Mouse (Mus musculus): ENCODE measurements around the gene Tvp23b. TPM values are rescaled to one million over a fixed set of nuclear protein-coding genes. Genes with fewer than 3 reads are reported as not detected.
A peak's percentile ranks its signal among the peaks of the same experiment; 100 is the strongest.

Tvp23b gene
- total RNA-seq (2022), result 10 to 100 TPM; 18.5 to 24.8 (median 21.2) TPM

- DNase-seq (ENCODE audit: low spot score), result peak; percentile 97
Observed at GRCm38 (mm10) chr11:62879220-62880048, at the start of gene Tvp23b. TSS of gene Tvp23b (plus strand) at chr11:62879455.

GRCm38 (mm10) chr11:62830387-62830786 is 48.9 kb upstream of the Tvp23b start:
- no peak for DNase-seq (ENCODE audit: low spot score)

- DNase-seq (ENCODE audit: low spot score), result no peak
Observed at GRCm38 (mm10) chr11:62831906-62832305, 47.3 kb upstream of the Tvp23b start.

GRCm38 (mm10) chr11:62844562-62844961 is 34.7 kb upstream of the Tvp23b start:
- no peak for DNase-seq (ENCODE audit: low spot score)

- no peak for DNase-seq (ENCODE audit: low spot score)
Observed at GRCm38 (mm10) chr11:62845730-62846129, 33.5 kb upstream of the Tvp23b start.

GRCm38 (mm10) chr11:62846961-62847654 is 32.1 kb upstream of the Tvp23b start, which contains the start of gene Fbxw10:
TSS of gene Fbxw10 (plus strand) at chr11:62847069.
- peak; percentile 65 for DNase-seq (ENCODE audit: low spot score)

- peak; percentile 7 for DNase-seq (ENCODE audit: low spot score)
Observed at GRCm38 (mm10) chr11:62847655-62848191, 31.5 kb upstream of the Tvp23b start.

- no peak for DNase-seq (ENCODE audit: low spot score)
Observed at GRCm38 (mm10) chr11:62848301-62848700, 31.0 kb upstream of the Tvp23b start.

- peak; percentile 30 for DNase-seq (ENCODE audit: low spot score)
Observed at GRCm38 (mm10) chr11:62851199-62851598, 28.1 kb upstream of the Tvp23b start.

- no peak for DNase-seq (ENCODE audit: low spot score)
Observed at GRCm38 (mm10) chr11:62853334-62853733, 25.9 kb upstream of the Tvp23b start.

- DNase-seq (ENCODE audit: low spot score), result no peak
Observed at GRCm38 (mm10) chr11:62865562-62865961, 13.7 kb upstream of the Tvp23b start.

- DNase-seq (ENCODE audit: low spot score), result no peak
Observed at GRCm38 (mm10) chr11:62866685-62867084, 12.6 kb upstream of the Tvp23b start.

GRCm38 (mm10) chr11:62869201-62869600 is 10.1 kb upstream of the Tvp23b start:
- no peak for DNase-seq (ENCODE audit: low spot score)

- no peak for DNase-seq (ENCODE audit: low spot score)
Observed at GRCm38 (mm10) chr11:62869715-62870371, 9.4 kb upstream of the Tvp23b start.

- DNase-seq (ENCODE audit: low spot score), result no peak
Observed at GRCm38 (mm10) chr11:62873479-62873878, 5.8 kb upstream of the Tvp23b start.

GRCm38 (mm10) chr11:62875696-62876095 is 3.6 kb upstream of the Tvp23b start:
- DNase-seq (ENCODE audit: low spot score), result no peak

- no peak for DNase-seq (ENCODE audit: low spot score)
Observed at GRCm38 (mm10) chr11:62876445-62876844, 2.8 kb upstream of the Tvp23b start.

GRCm38 (mm10) chr11:62877391-62877790 is 1.9 kb upstream of the Tvp23b start:
- peak; percentile 27 for DNase-seq (ENCODE audit: low spot score)

GRCm38 (mm10) chr11:62878728-62879127 is 527 bp upstream of the Tvp23b start:
- no peak for DNase-seq (ENCODE audit: low spot score)

GRCm38 (mm10) chr11:62883407-62883806 is 4.2 kb downstream of the Tvp23b start:
- no peak for DNase-seq (ENCODE audit: low spot score)

- no peak for DNase-seq (ENCODE audit: low spot score)
Observed at GRCm38 (mm10) chr11:62885323-62885722, 6.1 kb downstream of the Tvp23b start.

GRCm38 (mm10) chr11:62890796-62891195 is 11.5 kb downstream of the Tvp23b start:
- DNase-seq (ENCODE audit: low spot score), result no peak
